8 mouse cellular contexts compared by ENCODE assay signal in the genomic region with DNA sequence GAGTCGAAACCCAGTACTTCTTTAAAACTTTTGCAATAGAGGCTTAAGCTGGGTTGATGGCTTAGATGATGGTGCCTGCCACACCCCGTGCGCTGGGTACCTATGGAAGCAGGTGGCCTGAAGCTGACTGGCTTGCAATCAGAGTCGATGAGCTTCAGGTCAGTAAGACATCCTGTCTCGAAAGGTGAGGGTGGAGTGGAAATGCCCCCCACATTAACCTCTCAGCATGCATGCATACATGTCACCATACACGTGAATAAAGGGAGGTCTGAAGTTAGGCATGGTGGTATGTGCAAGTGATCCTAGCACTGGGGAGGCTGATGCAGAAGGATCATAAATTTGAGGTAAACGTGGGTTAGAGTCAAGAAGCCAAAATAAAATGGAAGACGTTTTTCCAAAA. TPM values are rescaled to one million over a fixed set of nuclear protein-coding genes. Genes with fewer than 3 reads are reported as not detected.
A peak's percentile ranks its signal among the peaks of the same experiment; 100 is the strongest.
DNase-seq lines count a peak whose midpoint lies in the region; ATAC-seq and TF ChIP-seq lines count a peak whose summit lies in the region.

No protein-coding gene starts in this region.

- peak overlapping the region; percentile 76; the same call in 1 of the 2 replicates for H3K4me3 ChIP-seq in kidney, embryonic 14.5 days (ENCODE audit: low read length)
- H3K4me3 ChIP-seq in kidney, adult 2 months (ENCODE audit: insufficient read depth, low read depth, low read length): no peak overlapping the region
- peak overlapping the region; percentile 73 for H3K4me3 ChIP-seq in embryonic facial prominence, embryonic 10.5 days
- no peak overlapping the region for H3K4me3 ChIP-seq in hindbrain, embryonic 15.5 days
- no peak overlapping the region for H3K4me3 ChIP-seq in midbrain, embryonic 12.5 days

- TF ChIP-seq CTCF in kidney, adult 2 months (conservative IDR thresholded peaks at IDR 0.05; ENCODE audit: insufficient read depth, insufficient read length, low read depth, low read length): no peak

- 84% methylated on average over 8 of the region's 8 CpGs for WGBS in kidney, embryonic 14.5 days
- WGBS in kidney, adult 2 months: 61% methylated on average over 8 of the region's 8 CpGs
- 91% methylated on average over 8 of the region's 8 CpGs for WGBS in embryonic facial prominence, embryonic 10.5 days
- 85% methylated on average over 8 of the region's 8 CpGs for WGBS in hindbrain, embryonic 15.5 days
- 87% methylated on average over 8 of the region's 8 CpGs for WGBS in midbrain, embryonic 12.5 days

- intact Hi-C loops in left cerebral cortex, postnatal 36 days (cut with DNase I): loop anchor here (10.0 kb wide), 1 partner anchor 145 kb away; a partner anchor contains a TSS

- peaks cover 48% of the 10 kb centered on the region for H3K36me3 ChIP-seq in kidney, embryonic 14.5 days (ENCODE audit: control insufficient read depth, insufficient read depth, low read length)
- no peaks in the 10 kb centered on the region for H3K36me3 ChIP-seq in kidney, adult 2 months (ENCODE audit: control insufficient read depth, insufficient read depth, low read length)
- peaks cover 49% of the 10 kb centered on the region for H3K36me3 ChIP-seq in embryonic facial prominence, embryonic 10.5 days (replicated peaks)
- peaks cover 19% of the 10 kb centered on the region for H3K36me3 ChIP-seq in hindbrain, embryonic 15.5 days
- peaks cover 40% of the 10 kb centered on the region for H3K36me3 ChIP-seq in midbrain, embryonic 12.5 days

- H3K4me2 ChIP-seq in kidney, embryonic 14.5 days (replicated peaks; ENCODE audit: low read depth, low read length): peak overlapping the region; percentile 84
- peak overlapping the region; percentile 78; the same call in 1 of the 2 replicates for H3K4me2 ChIP-seq in hindbrain, embryonic 15.5 days
- peak overlapping the region; percentile 75 for H3K4me2 ChIP-seq in midbrain, embryonic 12.5 days (replicated peaks)

- H3K27ac ChIP-seq in kidney, embryonic 14.5 days (ENCODE audit: low read depth, low read length): no peak overlapping the region
- H3K27ac ChIP-seq in kidney, adult 2 months (ENCODE audit: insufficient read depth, low read depth, low read length): no peak overlapping the region
- H3K27ac ChIP-seq in embryonic facial prominence, embryonic 10.5 days (replicated peaks): peak overlapping the region; percentile 99
- no peak overlapping the region for H3K27ac ChIP-seq in hindbrain, embryonic 15.5 days (replicated peaks)
- no peak overlapping the region for H3K27ac ChIP-seq in midbrain, embryonic 12.5 days (replicated peaks)

- ATAC-seq in kidney, embryonic 14.5 days (ENCODE audit: low FRiP score, low TSS enrichment): no peak
- ATAC-seq in hindbrain, embryonic 15.5 days (ENCODE audit: low FRiP score, low read depth): no peak
- no peak for ATAC-seq in midbrain, embryonic 12.5 days (ENCODE audit: low FRiP score, low read depth)

- DNase-seq in kidney, adult 2 months: no peak
- DNase-seq in embryonic facial prominence, embryonic 10.5 days (ENCODE audit: low spot score): no peak
- DNase-seq in adrenal gland, postnatal 14 days: no peak
- no peak for DNase-seq in left cerebral cortex, postnatal 36 days (ENCODE audit: low spot score in 2 of 2)
- no peak for DNase-seq in spleen, postnatal 36 days (ENCODE audit: low spot score in 2 of 2)

- H3K9ac ChIP-seq in kidney, embryonic 14.5 days (ENCODE audit: low read depth, low read length): peak overlapping the region; percentile 97; the same call in 1 of the 2 replicates
- H3K9ac ChIP-seq in hindbrain, embryonic 15.5 days: no peak overlapping the region
- H3K9ac ChIP-seq in midbrain, embryonic 12.5 days (replicated peaks): no peak overlapping the region

- no peaks in the 10 kb centered on the region for H3K9me3 ChIP-seq in kidney, embryonic 14.5 days (ENCODE audit: control insufficient read depth, low read length)
- H3K9me3 ChIP-seq in embryonic facial prominence, embryonic 10.5 days: no peaks in the 10 kb centered on the region
- H3K9me3 ChIP-seq in hindbrain, embryonic 15.5 days: no peaks in the 10 kb centered on the region
- no peaks in the 10 kb centered on the region for H3K9me3 ChIP-seq in midbrain, embryonic 12.5 days

- no peak for TF ChIP-seq POLR2A in kidney, adult 2 months (IDR thresholded peaks at IDR 0.05; ENCODE audit: low read depth, low read length)

- H3K27me3 ChIP-seq in kidney, embryonic 14.5 days (ENCODE audit: control insufficient read depth, insufficient read depth, low read length): no peaks in the 10 kb centered on the region
- H3K27me3 ChIP-seq in kidney, adult 2 months (replicated peaks; ENCODE audit: control insufficient read depth, insufficient read depth, low read length): no peaks in the 10 kb centered on the region
- H3K27me3 ChIP-seq in embryonic facial prominence, embryonic 10.5 days (replicated peaks; ENCODE audit: low read depth, poor library complexity, severe bottlenecking): no peaks in the 10 kb centered on the region
- H3K27me3 ChIP-seq in hindbrain, embryonic 15.5 days: no peaks in the 10 kb centered on the region
- H3K27me3 ChIP-seq in midbrain, embryonic 12.5 days: no peaks in the 10 kb centered on the region

- peaks cover 14% of the 10 kb centered on the region; the same call in 1 of the 2 replicates for H3K4me1 ChIP-seq in kidney, embryonic 14.5 days (ENCODE audit: control insufficient read depth, insufficient read depth, low read length)
- peaks cover 6% of the 10 kb centered on the region for H3K4me1 ChIP-seq in kidney, adult 2 months (ENCODE audit: control insufficient read depth, insufficient read depth, low read length)
- H3K4me1 ChIP-seq in embryonic facial prominence, embryonic 10.5 days: peaks cover 45% of the 10 kb centered on the region
- H3K4me1 ChIP-seq in hindbrain, embryonic 15.5 days (replicated peaks): peaks cover 38% of the 10 kb centered on the region
- peaks cover 34% of the 10 kb centered on the region for H3K4me1 ChIP-seq in midbrain, embryonic 12.5 days

RNA-seq across cellular contexts. Expression of a gene that starts 2.6 kb away (rescaled TPM):
- polyA plus RNA-seq in kidney, embryonic 14.5 days (2014; fragmentation: Nextera tagmentation; extraction: Ambion mirVana): 90.0 and 124 TPM in 2 replicates
- 563 and 636 TPM in 2 replicates for polyA plus RNA-seq in kidney, adult 2 months (2012; rRNA removed)
- 52.8 and 56.9 TPM in 2 replicates for polyA plus RNA-seq in embryonic facial prominence, embryonic 10.5 days (2016; fragmentation: Nextera tagmentation; extraction: Ambion mirVana)
- 44.4 and 51.0 TPM in 2 replicates for polyA plus RNA-seq in hindbrain, embryonic 15.5 days (2015; fragmentation: Nextera tagmentation; extraction: Ambion mirVana)
- polyA plus RNA-seq in midbrain, embryonic 12.5 days (2016; fragmentation: Nextera tagmentation; extraction: Ambion mirVana): 55.9 and 67.0 TPM in 2 replicates
- total RNA-seq in adrenal gland, postnatal 14 days (2021): 35.4 and 47.3 TPM in 2 replicates
- total RNA-seq in left cerebral cortex, postnatal 36 days (2021): 10 to 100 TPM in 1 of 2 experiments, 1 to 10 TPM in 1; 8.8 to 11.0 TPM

RNA-seq across cellular contexts. Expression of a gene that starts 44.3 kb away (rescaled TPM):
- 30.5 and 36.8 TPM in 2 replicates for polyA plus RNA-seq in kidney, embryonic 14.5 days (2014; fragmentation: Nextera tagmentation; extraction: Ambion mirVana)
- polyA plus RNA-seq in kidney, adult 2 months (2012; rRNA removed): 78.9 and 84.6 TPM in 2 replicates
- polyA plus RNA-seq in embryonic facial prominence, embryonic 10.5 days (2016; fragmentation: Nextera tagmentation; extraction: Ambion mirVana): 22.2 and 25.1 TPM in 2 replicates
- 19.4 and 19.8 TPM in 2 replicates for polyA plus RNA-seq in hindbrain, embryonic 15.5 days (2015; fragmentation: Nextera tagmentation; extraction: Ambion mirVana)
- 17.0 and 20.1 TPM in 2 replicates for polyA plus RNA-seq in midbrain, embryonic 12.5 days (2016; fragmentation: Nextera tagmentation; extraction: Ambion mirVana)
- 76.1 and 86.7 TPM in 2 replicates for total RNA-seq in adrenal gland, postnatal 14 days (2021)
- 10 to 100 TPM; 27.1 to 43.0 TPM for total RNA-seq in left cerebral cortex, postnatal 36 days (2021)

RNA-seq across cellular contexts. Expression of a gene that starts 44.7 kb away (rescaled TPM):
- 0.79 TPM in 1 of 2 replicates, not detected in the other for polyA plus RNA-seq in kidney, embryonic 14.5 days (2014; fragmentation: Nextera tagmentation; extraction: Ambion mirVana)
- not detected in 2 replicates for polyA plus RNA-seq in kidney, adult 2 months (2012; rRNA removed)
- polyA plus RNA-seq in embryonic facial prominence, embryonic 10.5 days (2016; fragmentation: Nextera tagmentation; extraction: Ambion mirVana): not detected in 2 replicates
- not detected in 2 replicates for polyA plus RNA-seq in hindbrain, embryonic 15.5 days (2015; fragmentation: Nextera tagmentation; extraction: Ambion mirVana)
- 0.18 TPM in 1 of 2 replicates, not detected in the other for polyA plus RNA-seq in midbrain, embryonic 12.5 days (2016; fragmentation: Nextera tagmentation; extraction: Ambion mirVana)
- total RNA-seq in adrenal gland, postnatal 14 days (2021): 2.8 TPM in 1 of 2 replicates, not detected in the other
- not detected for total RNA-seq in left cerebral cortex, postnatal 36 days (2021)

RNA-seq across cellular contexts. Expression of a gene that starts 52.4 kb away (rescaled TPM):
- 26.1 and 41.3 TPM in 2 replicates for polyA plus RNA-seq in kidney, embryonic 14.5 days (2014; fragmentation: Nextera tagmentation; extraction: Ambion mirVana)
- polyA plus RNA-seq in kidney, adult 2 months (2012; rRNA removed): 57.7 and 60.6 TPM in 2 replicates
- polyA plus RNA-seq in embryonic facial prominence, embryonic 10.5 days (2016; fragmentation: Nextera tagmentation; extraction: Ambion mirVana): 33.9 and 36.4 TPM in 2 replicates
- polyA plus RNA-seq in hindbrain, embryonic 15.5 days (2015; fragmentation: Nextera tagmentation; extraction: Ambion mirVana): 40.3 and 43.3 TPM in 2 replicates
- 41.4 and 42.4 TPM in 2 replicates for polyA plus RNA-seq in midbrain, embryonic 12.5 days (2016; fragmentation: Nextera tagmentation; extraction: Ambion mirVana)
- 85.8 and 96.7 TPM in 2 replicates for total RNA-seq in adrenal gland, postnatal 14 days (2021)
- 10 to 100 TPM; 70.8 to 82.0 TPM for total RNA-seq in left cerebral cortex, postnatal 36 days (2021)

Comparison
In these comparisons a context has a peak if more than half of its experiments do, and no peak if none do; other contexts are left out.
1. H3K4me3 ChIP-seq: peak in kidney, embryonic 14.5 days (single experiment) and embryonic facial prominence, embryonic 10.5 days (single experiment); none in kidney, adult 2 months (single experiment), hindbrain, embryonic 15.5 days (single experiment) and midbrain, embryonic 12.5 days (single experiment).
2. Peak in every context shown above with its lines, with median percentiles within 50 percentile points of each other: H3K4me2 ChIP-seq.